Mouse (Mus musculus) intestine, embryonic 16.5 days (tissue): ENCODE data around the gene D11Wsu47e. TPM values are rescaled to one million over a fixed set of nuclear protein-coding genes. Genes with fewer than 3 reads are reported as not detected.

Experiments
- ATAC-seq: fragments of 200-750 bp; cut with Nextera tagmentation; 2 replicates; pipeline ENCODE4 v1.8.0; 2017; ENCODE audit warnings: moderate TSS enrichment, moderate library complexity
- H3K27ac ChIP-seq: fragments of 300-500 bp; sonication (generic); 2 replicates; pipeline ENCODE4 v1.5.1; 2014; ENCODE audit warnings: mild to moderate bottlenecking, low read length
- H3K27me3 ChIP-seq: fragments of 300-500 bp; sonication (generic); replicated peaks from 2 replicates; pipeline ENCODE4 v1.6.1; 2014; ENCODE audit warnings: low read length, control low read depth, mixed read lengths; ENCODE audit not compliant: control insufficient read depth, insufficient read depth
- H3K36me3 ChIP-seq: fragments of 300-500 bp; sonication (generic); 2 replicates; pipeline ENCODE4 v1.6.1; 2014; ENCODE audit warnings: low read length, control low read depth; ENCODE audit not compliant: control insufficient read depth, insufficient read depth
- H3K4me1 ChIP-seq: fragments of 300-500 bp; sonication (generic); 2 replicates; pipeline ENCODE4 v1.6.1; 2014; ENCODE audit warnings: low read length, control low read depth, mixed read lengths; ENCODE audit not compliant: control insufficient read depth, insufficient read depth
- H3K4me2 ChIP-seq: fragments of 300-500 bp; sonication (generic); 2 replicates; pipeline ENCODE4 v1.6.1; 2014; ENCODE audit warnings: low read depth, low read length, control low read depth
- H3K4me3 ChIP-seq: fragments of 300-500 bp; sonication (generic); 2 replicates; pipeline ENCODE4 v1.5.1; 2014; ENCODE audit warnings: mild to moderate bottlenecking, low read length
- H3K9ac ChIP-seq: fragments of 300-500 bp; sonication (generic); 2 replicates; pipeline ENCODE4 v1.6.1; 2014; ENCODE audit warnings: low read depth, low read length
- H3K9me3 ChIP-seq: fragments of 300-500 bp; sonication (generic); 2 replicates; pipeline ENCODE4 v1.6.1; 2016; ENCODE audit warnings: low read length, control low read depth; ENCODE audit not compliant: control insufficient read depth
- WGBS: fragments of 180-500 bp; shearing (Covaris S2); extraction: QIAGEN DNeasy Blood & Tissue Kit; methylation state at CpG from one replicate; pipeline ENCODE4 v1.1.7; 2014; 5-methylcytosine and 5-hydroxymethylcytosine counted together
- polyA plus RNA-seq: library from polyadenylated mRNA; unstranded; fragments of >200 nt; fragmentation: Nextera tagmentation; extraction: Ambion mirVana; gene quantifications from 2 replicates; pipeline ENCODE4 v1.2.1, GENCODE M21; 2015

D11Wsu47e gene
- polyA plus RNA-seq, 1 experiment from 2014 or later, result 14.5 TPM

DNA sequence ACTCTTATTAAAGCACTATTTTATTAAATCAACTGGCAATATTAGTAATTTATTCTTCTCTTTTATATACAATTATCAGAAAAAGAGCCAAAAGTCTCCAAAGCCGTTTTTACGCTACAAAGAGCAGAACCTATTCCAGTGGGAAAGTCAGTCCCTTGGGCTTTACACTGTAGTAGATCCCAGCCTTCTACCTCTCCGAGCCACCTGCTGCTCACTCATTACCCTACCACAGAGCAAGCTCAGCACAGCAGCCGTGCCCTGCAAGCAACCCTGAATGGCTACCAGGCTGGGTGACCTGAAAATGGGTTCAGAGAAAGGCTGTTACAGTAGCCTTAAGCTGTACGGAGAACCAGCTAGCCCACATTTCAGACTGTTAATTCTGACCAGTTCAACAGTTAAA lies 9.6 kb upstream of the D11Wsu47e start:
- 86% methylated on average over 5 of the region's 5 CpGs for WGBS
- no peaks in the 10 kb centered on the region for H3K4me1 ChIP-seq
- no peak overlapping the region for H3K4me2 ChIP-seq
- H3K27ac ChIP-seq, result no peak overlapping the region
- peaks cover 6% of the 10 kb centered on the region; the same call in 1 of the 2 replicates for H3K36me3 ChIP-seq
- no peaks in the 10 kb centered on the region for H3K27me3 ChIP-seq
- ATAC-seq, result no peak
- H3K4me3 ChIP-seq, result no peak overlapping the region
- no peaks in the 10 kb centered on the region for H3K9me3 ChIP-seq
- no peak overlapping the region for H3K9ac ChIP-seq

DNA sequence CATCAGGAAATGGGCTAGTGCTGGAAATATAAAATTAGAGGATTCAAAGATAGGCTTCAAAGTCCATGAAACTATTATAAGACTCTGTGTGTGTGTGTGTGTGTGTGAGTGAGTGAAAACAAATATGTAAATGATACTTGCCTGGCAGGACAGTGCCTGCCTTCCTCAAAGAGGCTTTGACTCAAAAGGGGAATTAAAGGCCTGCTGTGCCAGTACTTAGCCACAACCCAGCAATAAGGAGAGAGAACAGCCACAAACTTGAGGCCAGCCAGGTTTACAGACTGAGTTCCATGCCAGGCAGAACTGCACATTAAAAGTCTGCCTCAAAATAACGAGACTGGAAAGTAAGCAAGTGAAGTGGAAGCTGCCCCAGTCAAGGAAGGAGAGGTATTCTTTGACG lies 7.4 kb upstream of the D11Wsu47e start:
- ATAC-seq, result no peak
- peaks cover 6% of the 10 kb centered on the region; the same call in 1 of the 2 replicates for H3K36me3 ChIP-seq
- 81% methylated on average over 2 of the region's 2 CpGs for WGBS

DNA sequence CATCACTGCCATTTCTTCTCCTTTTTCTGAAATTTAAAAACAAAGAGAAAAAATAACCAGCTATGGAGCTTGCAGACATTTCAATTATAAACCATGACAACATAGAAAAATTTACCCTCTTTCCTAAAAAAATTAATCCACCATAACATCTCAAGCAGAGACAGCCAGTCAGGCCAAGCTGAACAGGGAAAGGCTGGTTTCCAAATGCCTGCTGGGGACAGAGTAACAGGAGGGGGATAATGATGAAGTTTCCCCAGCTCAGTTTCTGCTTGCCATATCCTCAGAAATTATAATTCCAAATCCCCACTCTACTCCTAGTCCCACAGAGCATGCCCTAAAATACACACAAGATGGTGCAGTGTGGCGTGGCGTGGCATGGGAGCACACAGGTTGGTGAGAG lies 6.8 kb upstream of the D11Wsu47e start:
- WGBS, result 97% methylated on average over 2 of the region's 2 CpGs
- Histone ChIP-seq H3K4me1 (peaks cover 6% of the 10 kb centered on the region; the same call in 1 of the 2 replicates), H3K27me3 (no peaks in the 10 kb centered on the region), H3K4me3 (no peak overlapping the region), H3K9ac (no peak overlapping the region), H3K27ac (no peak overlapping the region), H3K4me2 (no peak overlapping the region), H3K36me3 (peaks cover 6% of the 10 kb centered on the region; the same call in 1 of the 2 replicates), H3K9me3 (no peaks in the 10 kb centered on the region)
- no peak for ATAC-seq

More for the DNA sequence above, 7.4 kb upstream of the D11Wsu47e start:
- Histone ChIP-seq H3K4me3 (no peak overlapping the region), H3K4me2 (no peak overlapping the region), H3K27ac (no peak overlapping the region), H3K9ac (no peak overlapping the region), H3K27me3 (no peaks in the 10 kb centered on the region), H3K4me1 (peaks cover 6% of the 10 kb centered on the region; the same call in 1 of the 2 replicates), H3K9me3 (no peaks in the 10 kb centered on the region)

DNA sequence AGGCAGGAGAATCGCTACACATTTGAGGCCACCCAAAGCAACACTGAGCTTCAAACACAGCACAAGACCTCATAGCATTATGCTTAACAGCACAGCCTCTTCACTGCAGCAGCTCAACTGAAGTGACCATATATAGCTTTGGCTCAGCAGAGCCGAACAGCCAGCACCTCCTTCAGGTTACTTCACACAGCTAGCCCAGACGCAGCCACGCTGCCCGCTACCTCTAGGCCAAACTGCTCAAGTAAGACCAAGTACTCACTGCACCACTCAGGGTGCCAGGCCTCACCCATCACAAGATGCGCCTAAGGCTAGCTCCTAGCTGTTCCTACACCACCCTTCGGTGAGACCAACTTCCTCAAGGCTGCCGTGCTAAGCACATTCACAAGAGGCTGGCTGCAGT lies 5.8 kb upstream of the D11Wsu47e start:
- no peaks in the 10 kb centered on the region for H3K27me3 ChIP-seq
- no peak overlapping the region for H3K4me2 ChIP-seq
- no peak for ATAC-seq
- no peak overlapping the region for H3K27ac ChIP-seq
- 0 out of 2 replicates have a peak, but pooled peaks cover 3% of the 10 kb centered on the region for H3K36me3 ChIP-seq
- no peaks in the 10 kb centered on the region for H3K9me3 ChIP-seq
- H3K4me3 ChIP-seq, result no peak overlapping the region
- peaks cover 10% of the 10 kb centered on the region; the same call in 1 of the 2 replicates for H3K4me1 ChIP-seq
- WGBS, result 77% methylated on average over 8 of the region's 8 CpGs
- H3K9ac ChIP-seq, result no peak overlapping the region

DNA sequence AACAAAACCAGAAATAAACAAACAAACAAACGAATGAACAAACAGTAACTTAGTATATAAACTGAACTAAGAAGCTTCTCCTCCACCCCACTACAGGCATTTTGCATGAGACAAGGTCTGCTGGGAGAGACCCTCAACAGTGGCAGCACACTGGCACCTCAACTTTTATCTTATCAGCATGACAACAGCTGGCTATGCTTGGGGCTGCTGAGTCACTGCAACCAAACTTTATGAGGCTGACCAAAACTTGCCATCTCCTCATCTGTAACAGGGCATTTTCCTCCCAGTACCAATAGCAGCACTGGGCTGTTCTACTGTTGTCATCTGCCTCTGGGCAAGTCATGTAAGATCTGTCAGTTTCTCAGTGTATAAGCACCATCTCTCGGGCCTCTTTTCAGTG lies 3.3 kb upstream of the D11Wsu47e start:
- Histone ChIP-seq H3K27ac (no peak overlapping the region), H3K4me1 (peaks cover 16% of the 10 kb centered on the region), H3K4me2 (no peak overlapping the region), H3K9me3 (no peaks in the 10 kb centered on the region), H3K9ac (no peak overlapping the region), H3K4me3 (no peak overlapping the region), H3K27me3 (no peaks in the 10 kb centered on the region), H3K36me3 (no peaks in the 10 kb centered on the region)
- WGBS, result 86% methylated on average over 2 of the region's 2 CpGs
- no peak for ATAC-seq

DNA sequence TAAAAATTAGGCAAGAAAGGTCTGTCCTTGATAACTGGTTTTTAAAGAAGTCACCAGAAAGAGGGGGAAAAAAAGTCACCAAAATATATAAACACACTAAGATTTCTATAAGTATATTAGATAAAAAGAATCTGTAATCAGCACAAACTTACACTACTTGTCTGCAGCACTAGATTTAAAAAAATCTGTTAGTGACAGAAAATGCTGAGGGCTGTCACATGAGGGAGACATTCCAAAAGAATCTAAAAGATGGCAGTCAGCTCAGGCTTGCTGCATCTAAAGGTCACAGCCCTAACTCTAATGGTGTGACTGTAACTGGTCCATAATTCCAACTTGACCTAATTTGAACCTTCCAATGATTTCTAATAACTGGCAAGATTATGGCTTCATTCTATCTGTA lies 2.2 kb upstream of the D11Wsu47e start:
- no peak for ATAC-seq
- no peaks in the 10 kb centered on the region for H3K9me3 ChIP-seq
- no peak overlapping the region for H3K9ac ChIP-seq
- H3K27me3 ChIP-seq, result no peaks in the 10 kb centered on the region
- H3K4me3 ChIP-seq, result no peak overlapping the region
- no peak overlapping the region for H3K27ac ChIP-seq
- H3K4me1 ChIP-seq, result peaks cover 22% of the 10 kb centered on the region
- no peaks in the 10 kb centered on the region for H3K36me3 ChIP-seq
- H3K4me2 ChIP-seq, result no peak overlapping the region

DNA sequence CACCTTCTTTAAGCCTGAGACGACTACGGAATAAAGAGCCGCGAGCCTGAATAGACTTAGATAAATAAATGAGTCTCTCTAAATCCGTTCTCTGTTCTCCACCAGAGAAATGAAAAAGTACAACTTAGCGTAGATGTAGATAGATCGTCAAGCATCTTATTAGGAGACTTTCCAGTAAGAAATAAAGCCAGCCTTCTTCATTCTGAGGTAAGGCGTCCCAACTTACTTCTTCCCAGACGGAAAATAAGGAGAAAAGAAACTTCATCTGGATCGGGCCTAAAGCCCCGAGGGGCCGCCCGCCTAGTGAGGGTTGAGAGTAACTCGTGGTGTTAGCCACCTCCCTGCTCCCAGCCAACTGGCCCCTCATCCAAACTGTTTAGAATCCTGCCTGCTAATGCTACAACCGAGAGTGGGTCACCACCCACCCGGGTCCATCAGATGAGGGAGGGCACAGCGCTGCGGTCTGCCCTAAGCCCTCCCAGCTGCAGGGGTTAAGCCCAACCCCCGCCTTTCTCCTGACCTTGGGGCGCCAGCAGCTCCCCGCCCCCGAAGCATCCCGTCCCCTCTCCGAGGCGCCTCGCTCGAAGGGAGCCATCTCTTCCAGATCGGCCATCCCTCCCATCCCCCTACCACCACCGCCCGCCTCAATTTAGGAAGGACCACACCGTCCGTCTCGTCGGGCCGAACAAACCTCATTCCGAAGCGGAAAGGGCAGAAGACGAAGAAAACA lies 1.1 kb upstream of the D11Wsu47e start:
- ATAC-seq, result peak; percentile 34
- peak overlapping the region; percentile 97 for H3K27ac ChIP-seq
- no peaks in the 10 kb centered on the region for H3K9me3 ChIP-seq
- peak overlapping the region; percentile 91 for H3K9ac ChIP-seq
- no peaks in the 10 kb centered on the region for H3K27me3 ChIP-seq
- WGBS, result 1% methylated on average over 38 of the region's 38 CpGs
- H3K4me2 ChIP-seq, result peak overlapping the region; percentile 79
- H3K4me1 ChIP-seq, result peaks cover 23% of the 10 kb centered on the region
- H3K36me3 ChIP-seq, result peaks cover 5% of the 10 kb centered on the region; the same call in 1 of the 2 replicates
- H3K4me3 ChIP-seq, result peak overlapping the region; percentile 93

DNA sequence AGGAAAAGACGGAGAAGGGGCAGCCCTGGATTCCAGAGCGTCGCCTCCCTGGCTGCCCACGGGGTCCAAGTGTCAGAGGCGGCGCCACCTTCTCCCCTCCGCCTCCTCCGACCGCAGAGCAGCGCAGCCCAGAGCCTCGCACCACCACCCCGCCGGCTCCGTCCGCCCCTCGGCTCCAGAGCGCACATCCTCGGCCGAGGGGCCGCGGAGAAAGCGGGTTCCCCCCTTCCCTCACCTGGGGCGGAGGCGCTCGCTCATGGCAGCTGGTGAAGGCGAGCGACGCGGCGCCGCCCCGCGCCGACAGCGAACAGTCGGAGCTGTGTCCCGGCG lies 620 bp upstream of the D11Wsu47e start:
- H3K4me3 ChIP-seq, result peak overlapping the region; percentile 93
- peaks cover 23% of the 10 kb centered on the region for H3K4me1 ChIP-seq
- no peaks in the 10 kb centered on the region for H3K27me3 ChIP-seq
- H3K27ac ChIP-seq, result peak overlapping the region; percentile 97
- no peaks in the 10 kb centered on the region for H3K9me3 ChIP-seq
- WGBS, result 0% methylated on average over 35 of the region's 38 CpGs
- no peak; the same call in 1 of the 2 replicates for ATAC-seq
- peak overlapping the region; percentile 91 for H3K9ac ChIP-seq
- peak overlapping the region; percentile 79 for H3K4me2 ChIP-seq
- H3K36me3 ChIP-seq, result peaks cover 10% of the 10 kb centered on the region

DNA sequence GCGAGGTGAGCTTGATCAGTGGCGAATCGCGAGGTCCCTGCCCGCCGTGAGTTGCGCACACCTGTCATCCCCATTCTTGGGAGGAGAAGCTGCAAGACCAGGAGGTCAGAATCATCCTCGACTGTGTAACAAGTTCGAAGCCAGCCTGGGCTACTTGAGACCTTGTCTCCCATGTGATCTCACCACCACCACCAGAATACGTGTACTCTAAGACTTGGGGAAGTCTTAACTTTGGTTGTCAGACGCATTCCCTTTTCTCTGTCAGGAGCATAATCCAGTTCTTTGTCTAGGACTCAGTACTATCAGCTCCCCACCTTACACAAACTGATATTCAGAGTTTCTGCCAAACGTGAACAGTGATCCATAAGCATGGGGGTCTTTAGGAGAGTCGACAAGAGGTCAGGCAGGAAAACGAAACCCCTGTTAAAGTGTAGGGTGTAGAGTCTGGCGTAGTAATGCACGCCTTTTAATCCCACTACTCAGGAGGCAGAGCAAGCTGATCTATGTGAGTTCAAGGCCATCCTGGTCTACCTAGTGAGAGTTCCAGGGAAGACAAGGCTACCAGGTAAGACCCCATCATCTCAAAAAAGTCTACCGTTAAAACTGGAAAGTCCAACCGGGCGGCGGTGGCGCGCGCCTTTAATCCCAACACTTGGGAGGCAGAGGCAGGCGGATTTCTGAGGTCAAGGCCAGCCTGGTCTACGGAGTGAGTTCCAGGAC lies 655 bp downstream of the D11Wsu47e start:
- ATAC-seq, result no peak
- Histone ChIP-seq H3K4me2 (peak overlapping the region; percentile 43), H3K4me3 (peak overlapping the region; percentile 93), H3K9ac (peak overlapping the region; percentile 91), H3K36me3 (peaks cover 19% of the 10 kb centered on the region), H3K9me3 (no peaks in the 10 kb centered on the region), H3K27me3 (no peaks in the 10 kb centered on the region), H3K27ac (no peak overlapping the region), H3K4me1 (peaks cover 23% of the 10 kb centered on the region)
- 39% methylated on average over 25 of the region's 25 CpGs for WGBS
